Mouse (Mus musculus): ENCODE measurements around the gene Med25.
"Not testable (repeated sequence)": the region's sequence is repeated elsewhere in the genome, so short reads cannot be mapped to it uniquely, and the experiment has no call there.

The Med25 gene

DNA sequence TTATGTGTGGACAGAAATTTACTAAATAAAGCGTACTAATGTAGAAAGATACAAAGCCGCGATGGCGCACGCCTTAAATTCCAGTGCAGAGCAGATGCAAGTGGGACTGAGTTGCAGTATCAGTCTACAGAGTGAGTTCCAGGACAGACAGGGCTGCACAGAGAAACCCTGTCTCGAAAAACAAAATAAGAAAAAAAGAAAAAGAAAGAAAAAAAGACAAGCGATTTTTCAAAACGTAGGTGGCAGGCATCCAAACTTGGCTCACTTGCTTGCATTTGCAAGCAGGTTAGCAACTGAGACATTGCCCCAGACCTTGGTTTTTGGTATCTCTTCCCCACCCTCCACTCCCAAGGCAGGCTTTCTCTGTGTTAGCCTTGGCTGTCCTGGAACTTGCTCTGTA is 685 bp upstream of the Med25 start:
- DNase-seq (ENCODE audit: low spot score), result no peak

DNA sequence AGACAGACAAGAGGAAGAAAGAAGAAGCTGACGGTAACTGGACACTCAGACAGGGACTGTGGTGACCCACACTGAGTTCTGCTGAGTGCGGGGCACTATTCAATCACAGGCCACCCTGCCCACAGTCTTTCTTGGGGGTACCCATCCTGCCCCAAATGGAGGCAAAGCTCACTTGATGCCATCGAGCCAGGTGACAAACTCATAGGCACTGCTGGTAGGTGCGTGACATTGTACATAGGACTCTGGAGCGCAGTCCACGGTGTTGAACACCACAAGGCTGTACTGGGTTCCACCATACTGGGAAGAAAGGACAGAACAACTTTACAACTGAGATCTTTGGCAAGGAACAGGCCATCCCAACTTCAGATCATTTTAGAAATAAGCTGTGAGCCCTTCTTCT is 901 bp downstream of the Med25 start:
- no peak for DNase-seq (ENCODE audit: low spot score)

- DNase-seq (ENCODE audit: low spot score), result no peak
These were observed 1.8 kb downstream of the Med25 start for GRCm38 (mm10) chr7:44890737-44891136.

GRCm38 (mm10) chr7:44890180-44890579 is 2.3 kb downstream of the Med25 start:
- DNase-seq (ENCODE audit: low spot score), result no peak

GRCm38 (mm10) chr7:44888256-44889105 is 4.0 kb downstream of the Med25 start:
- no peak for DNase-seq (ENCODE audit: low spot score)

- no peak for DNase-seq (ENCODE audit: low spot score)
These were observed 5.5 kb downstream of the Med25 start for GRCm38 (mm10) chr7:44886964-44887363.

- no peak for DNase-seq (ENCODE audit: low spot score)
These were observed 7.9 kb downstream of the Med25 start for GRCm38 (mm10) chr7:44884637-44885036.

DNA sequence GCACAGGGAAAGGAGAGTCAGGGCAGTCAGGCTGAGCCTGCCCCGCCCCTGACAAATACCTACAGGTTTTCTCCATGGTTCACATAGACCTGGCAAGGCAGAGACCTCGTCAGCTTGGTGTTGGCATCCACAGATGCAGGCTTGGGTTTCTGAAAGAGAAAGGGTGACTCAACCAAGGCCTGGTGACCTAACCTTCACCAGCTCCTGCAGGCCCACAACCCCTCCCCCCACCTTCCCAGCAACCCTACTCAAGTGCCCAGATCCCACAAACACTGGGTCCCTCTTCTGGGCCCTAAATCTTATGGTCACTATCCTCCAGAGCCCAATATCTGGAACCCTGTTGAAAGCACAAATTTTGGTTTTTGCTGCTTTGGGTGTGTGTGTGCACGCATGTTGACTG is 9.5 kb downstream of the Med25 start:
- DNase-seq (ENCODE audit: low spot score), result no peak

GRCm38 (mm10) chr7:44877833-44878232 is 14.7 kb downstream of the Med25 start:
- DNase-seq (ENCODE audit: low spot score), result no peak

GRCm38 (mm10) chr7:44871774-44872173 is 20.7 kb downstream of the Med25 start:
- not testable (repeated sequence) for DNase-seq (ENCODE audit: low spot score)

GRCm38 (mm10) chr7:44871181-44871580 is 21.3 kb downstream of the Med25 start:
- DNase-seq (ENCODE audit: low spot score), result no peak

DNA sequence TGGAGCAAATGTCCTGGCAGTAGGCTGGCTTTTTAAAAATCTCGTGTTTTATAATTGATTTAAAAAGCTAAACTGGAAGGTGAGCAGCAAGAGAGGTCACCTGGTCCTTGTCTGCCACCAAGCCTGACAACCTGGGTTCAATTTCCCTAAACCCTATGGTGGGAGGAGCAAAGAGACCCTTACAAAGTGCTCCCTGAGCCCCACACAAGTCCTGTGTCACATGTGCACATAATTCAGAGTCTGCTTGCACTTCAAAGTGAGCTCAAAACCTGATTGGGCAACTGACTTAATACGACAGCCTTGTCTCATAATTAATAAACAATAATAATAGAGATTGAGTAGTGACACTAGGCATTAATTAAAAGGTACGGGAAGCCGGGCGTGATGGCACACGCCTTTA is 21.9 kb downstream of the Med25 start:
- DNase-seq (ENCODE audit: low spot score), result no peak

- DNase-seq (ENCODE audit: low spot score), result peak; percentile 92
These were observed 22.6 kb downstream of the Med25 start, which contains the start of gene Ptov1 for GRCm38 (mm10) chr7:44869697-44870528. Gene Ptov1 (minus strand): TSS chr7:44869788.

DNA sequence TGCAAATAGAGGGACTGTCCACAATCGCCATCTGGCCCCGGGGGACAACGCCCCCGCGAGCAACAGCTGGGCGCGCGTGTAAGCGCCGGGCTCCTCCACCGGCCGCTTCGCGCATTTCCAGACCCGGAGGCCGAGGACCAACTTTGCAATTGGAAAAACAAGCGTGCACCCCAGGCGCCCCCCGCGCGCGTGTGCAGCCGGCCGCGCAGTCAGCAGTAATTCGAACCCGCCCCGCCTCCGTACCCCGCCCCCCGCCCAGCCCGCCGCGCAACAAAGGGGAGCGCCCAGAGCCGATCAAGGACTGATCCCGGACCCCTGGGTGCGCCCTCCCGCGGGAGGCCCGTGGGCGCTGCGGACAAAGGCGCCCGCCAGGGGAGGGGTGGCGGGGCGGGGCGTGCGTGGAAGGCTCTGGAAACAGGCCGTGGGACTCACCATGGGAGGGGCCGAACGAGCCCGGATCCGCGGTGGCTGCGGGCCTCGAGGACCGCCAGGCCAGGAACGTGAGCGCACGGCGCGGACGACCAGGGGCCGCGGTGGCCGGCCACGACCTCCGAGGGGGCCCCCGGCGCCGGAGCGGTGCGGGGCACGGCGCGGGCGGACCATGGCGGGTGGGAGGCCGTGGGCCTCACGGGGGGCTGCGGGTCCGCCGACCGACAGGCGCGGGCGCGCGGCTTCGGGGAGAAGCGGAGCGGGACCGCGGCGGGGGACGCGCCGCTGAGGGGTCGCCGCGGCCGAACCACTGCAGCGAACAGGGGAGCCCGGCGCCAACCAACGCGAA is 23.4 kb downstream of the Med25 start:
- no peak for DNase-seq (ENCODE audit: low spot score)

DNA sequence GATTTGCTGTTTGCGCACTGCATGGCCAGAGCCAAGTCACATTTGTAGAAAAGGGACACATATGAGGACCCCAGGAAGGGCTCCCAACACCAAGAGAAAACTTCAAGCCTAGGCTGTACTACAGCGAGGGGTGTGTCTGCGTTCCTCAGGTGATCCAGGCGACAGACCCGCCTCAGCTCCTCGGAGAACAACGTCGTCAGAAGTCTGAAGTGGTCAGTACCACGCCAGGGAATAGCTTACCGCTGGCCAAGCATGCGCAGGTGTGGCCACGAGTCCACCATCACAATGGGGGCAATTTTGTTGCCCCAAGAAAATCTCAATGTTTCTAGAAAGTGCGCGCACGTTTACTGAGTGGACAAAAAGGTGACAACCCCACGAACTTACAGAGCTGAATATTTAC is 24.0 kb downstream of the Med25 start:
- no peak for DNase-seq (ENCODE audit: low spot score)

DNA sequence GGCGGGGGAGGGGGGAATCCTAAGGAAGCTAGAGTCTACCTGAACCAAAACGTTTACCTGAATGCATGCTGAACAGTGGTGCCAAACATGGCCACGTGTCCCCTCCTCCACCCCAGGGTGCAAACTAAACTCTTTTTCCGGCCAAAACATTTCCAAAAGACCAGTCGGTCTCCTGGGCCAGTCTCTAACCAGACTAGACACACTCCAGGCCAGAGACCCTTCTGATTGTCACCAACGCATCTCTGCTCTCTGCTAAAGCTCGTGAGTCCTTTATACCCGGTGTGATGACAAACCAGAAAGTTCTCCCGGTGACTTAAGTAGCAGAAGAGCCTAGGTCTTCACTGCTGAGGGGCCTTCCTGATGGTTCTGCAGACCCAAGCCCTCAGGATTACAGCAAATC is 24.7 kb downstream of the Med25 start:
- no peak for DNase-seq (ENCODE audit: low spot score)

- no peak for DNase-seq (ENCODE audit: low spot score)
These were observed 25.4 kb downstream of the Med25 start for GRCm38 (mm10) chr7:44867010-44867702.

DNA sequence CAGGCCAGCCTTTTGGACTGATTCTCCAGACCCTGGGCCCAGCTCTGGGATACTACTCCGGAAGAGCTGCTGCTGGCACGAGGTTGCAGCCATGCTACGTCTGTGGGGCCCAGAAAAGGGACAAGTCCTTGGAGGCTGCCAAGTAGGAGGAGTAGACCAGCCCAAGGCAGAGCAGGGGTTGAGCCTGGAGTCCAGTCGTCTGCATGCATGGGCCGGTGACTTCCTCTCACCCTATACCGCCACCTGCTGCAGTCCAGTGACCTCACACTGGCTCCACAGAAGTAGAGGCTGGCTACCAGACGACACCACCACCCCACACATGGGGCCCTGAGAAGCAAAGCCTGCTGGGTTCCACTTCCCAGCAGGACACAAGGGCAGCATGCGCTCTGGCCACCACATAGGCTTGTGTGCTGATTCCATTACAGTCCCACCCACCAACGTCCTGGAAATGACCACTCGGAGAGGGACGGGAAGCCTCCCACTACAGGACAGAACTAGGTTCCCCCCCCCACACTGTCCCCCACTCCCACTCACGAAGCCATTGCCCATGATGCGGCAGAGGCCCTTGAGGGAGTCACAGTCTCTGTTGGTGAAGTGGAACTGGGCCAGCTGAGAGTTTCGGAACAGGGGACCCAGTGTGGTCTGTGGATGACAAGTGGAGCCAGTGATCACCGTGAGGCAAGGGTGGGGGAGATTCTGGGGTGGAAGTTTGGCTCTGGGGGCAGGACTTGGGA is 26.1 kb downstream of the Med25 start:
- no peak for DNase-seq (ENCODE audit: low spot score)

DNA sequence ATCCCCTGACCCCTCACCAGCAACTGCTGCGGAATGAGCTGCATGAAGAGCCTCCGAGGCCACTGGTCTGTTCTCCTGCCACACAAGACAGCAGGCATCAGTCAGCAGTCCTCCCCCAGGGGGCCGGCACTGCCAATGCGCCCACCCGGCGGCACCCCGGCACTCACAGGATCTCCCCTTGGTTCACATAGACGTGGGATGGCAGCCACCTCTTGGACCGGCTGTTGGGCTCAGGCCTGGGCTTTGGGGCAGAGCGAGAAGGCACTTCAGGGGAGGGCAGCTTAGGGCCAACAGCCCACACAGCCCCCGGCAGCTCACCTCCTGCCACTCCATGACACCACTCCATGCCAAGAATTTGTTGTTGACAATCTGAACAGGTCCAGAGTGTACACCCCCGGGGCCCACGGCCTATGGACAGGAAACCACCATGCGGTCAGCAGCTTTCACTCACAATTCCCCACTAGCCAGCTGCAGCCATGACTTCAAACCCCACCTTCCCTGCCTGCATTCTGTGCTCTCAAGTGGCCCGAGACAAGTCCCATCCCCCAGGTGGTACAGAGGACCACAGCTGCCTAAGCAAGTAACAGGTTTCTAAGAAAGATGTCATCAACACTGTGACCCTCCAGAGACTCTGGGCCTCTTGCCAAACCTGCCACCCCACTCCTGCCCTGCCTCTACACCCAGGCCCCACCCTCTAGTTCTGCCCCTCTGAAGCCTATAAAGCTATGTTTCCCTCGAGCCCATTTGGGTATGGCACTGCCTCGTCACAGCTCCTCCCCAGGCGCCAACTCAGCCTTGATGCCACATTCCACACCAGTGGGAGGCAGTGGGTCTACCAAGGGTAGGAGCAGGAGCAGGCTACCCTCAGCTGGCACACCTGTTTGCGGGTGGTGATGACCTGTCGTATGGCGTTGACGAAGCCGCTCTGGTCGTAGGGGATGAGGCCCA is 27.6 kb downstream of the Med25 start:
- DNase-seq (ENCODE audit: low spot score), result no peak

GRCm38 (mm10) chr7:44863982-44864494 is 28.5 kb downstream of the Med25 start:
- DNase-seq (ENCODE audit: low spot score), result no peak
